ENCODE assay signal across 33 mouse cellular contexts in genomic region chr16:10998224-10998623, GRCm38 (mm10).
DNase-seq lines count a peak whose midpoint lies in the region; ATAC-seq and TF ChIP-seq lines count a peak whose summit lies in the region.
"Had no signal": no experiment of that assay in that cellular context is flagged by ENCODE, and none has a peak within 500 bp of the region (broad histone marks: within the 10 kb centered on the region; RNA-seq: fewer than 3 reads in every experiment).

No protein-coding gene starts in this region.

- H3K27me3 ChIP-seq in kidney, adult 2 months (replicated peaks; ENCODE audit: control insufficient read depth, insufficient read depth, low read length): no peaks in the 10 kb centered on the region
- no peaks in the 10 kb centered on the region for H3K27me3 ChIP-seq in midbrain, postnatal 0 days (ENCODE audit: insufficient read depth, low read length)
- H3K27me3 ChIP-seq in midbrain, embryonic 11.5 days (ENCODE audit: control insufficient read depth, insufficient read depth, low read length): no peaks in the 10 kb centered on the region
- H3K27me3 ChIP-seq: forebrain, embryonic 13.5 days; heart, embryonic 15.5 days; hindbrain, embryonic 12.5 days; intestine, embryonic 15.5 days; kidney, embryonic 15.5 days; neural tube, embryonic 15.5 days; Patski had no signal

- no peak for TF ChIP-seq POLR2A in kidney, adult 2 months (IDR thresholded peaks at IDR 0.05; ENCODE audit: low read depth, low read length)

- 0 out of 2 replicates have a peak, but pooled peaks have one; percentile 4 for TF ChIP-seq CTCF in kidney, adult 2 months (conservative IDR thresholded peaks at IDR 0.05; ENCODE audit: insufficient read depth, insufficient read length, low read depth, low read length)
- TF ChIP-seq CTCF in midbrain, postnatal 0 days (IDR thresholded peaks at IDR 0.05): peak; percentile 15; the same call in 1 of the 2 replicates

- H3K4me3 ChIP-seq in kidney, adult 2 months (ENCODE audit: insufficient read depth, low read depth, low read length): no peak overlapping the region
- no peak overlapping the region for H3K4me3 ChIP-seq in midbrain, postnatal 0 days (ENCODE audit: low read depth, low read length)
- no peak overlapping the region for H3K4me3 ChIP-seq in midbrain, embryonic 11.5 days (ENCODE audit: low read depth, low read length)
- H3K4me3 ChIP-seq: forebrain, embryonic 13.5 days; heart, embryonic 10.5 days; heart, embryonic 15.5 days; hindbrain, embryonic 12.5 days; intestine, embryonic 15.5 days; kidney, embryonic 15.5 days; neural tube, embryonic 15.5 days had no signal

- 82% methylated on average over 9 of the region's 9 CpGs for WGBS in kidney, adult 2 months
- 68% methylated on average over 9 of the region's 9 CpGs for WGBS in midbrain, postnatal 0 days
- WGBS in midbrain, embryonic 11.5 days: 77% methylated on average over 9 of the region's 9 CpGs

- no peak for DNase-seq in kidney, adult 2 months
- DNase-seq in kidney, adult 11 months: no peak
- DNase-seq in midbrain, postnatal 0 days (ENCODE audit: low spot score): no peak
- no peak for DNase-seq in midbrain, embryonic 11.5 days (ENCODE audit: low spot score, missing footprints)
- DNase-seq in ZHBTc4 (ENCODE audit: low read depth, low spot score): peak; percentile 67
- DNase-seq in right cerebral cortex, postnatal 10 days (ENCODE audit: low spot score in 2 of 2): no peak
- DNase-seq in gastrocnemius, postnatal 10 days: no peak
- DNase-seq: adrenal gland, adult 2 months; adrenal gland, postnatal 36 days; cerebellum, adult 11 months; cerebellum, adult 9-10 months; cerebellum, postnatal 36 days; gastrocnemius, postnatal 14 days; kidney, postnatal 25 days; layer of hippocampus, postnatal 36 days; liver; lung, adult 2 months; lung, postnatal 14 days; midbrain, embryonic 14.5 days; retina, postnatal 1 day; right cerebral cortex, postnatal 25 days; thymus, postnatal 14 days had no signal

- H3K9ac ChIP-seq in midbrain, postnatal 0 days (replicated peaks; ENCODE audit: low read length, poor library complexity, severe bottlenecking): no peak overlapping the region
- no peak overlapping the region for H3K9ac ChIP-seq in midbrain, embryonic 11.5 days (ENCODE audit: low read length)
- H3K9ac ChIP-seq: forebrain, embryonic 13.5 days; heart, embryonic 15.5 days; hindbrain, embryonic 12.5 days; intestine, embryonic 15.5 days; kidney, embryonic 15.5 days; liver, embryonic 14.5 days; neural tube, embryonic 15.5 days had no signal

- no peak overlapping the region for H3K27ac ChIP-seq in kidney, adult 2 months (ENCODE audit: insufficient read depth, low read depth, low read length)
- no peak overlapping the region for H3K27ac ChIP-seq in midbrain, postnatal 0 days (ENCODE audit: low read depth, low read length)
- no peak overlapping the region for H3K27ac ChIP-seq in midbrain, embryonic 11.5 days (ENCODE audit: low read depth, low read length)
- H3K27ac ChIP-seq: forebrain, embryonic 13.5 days; heart, embryonic 10.5 days; heart, embryonic 15.5 days; hindbrain, embryonic 12.5 days; hindbrain, postnatal 0 days; intestine, embryonic 15.5 days; kidney, embryonic 15.5 days; liver, embryonic 14.5 days; neural tube, embryonic 15.5 days had no signal

- ATAC-seq in midbrain, postnatal 0 days (ENCODE audit: low FRiP score): no peak
- no peak for ATAC-seq in midbrain, embryonic 11.5 days (ENCODE audit: low FRiP score)
- ATAC-seq: forebrain, embryonic 13.5 days; hindbrain, postnatal 0 days; intestine, embryonic 15.5 days; Patski had no signal

- H3K9me3 ChIP-seq in midbrain, postnatal 0 days (ENCODE audit: low read length): no peaks in the 10 kb centered on the region
- H3K9me3 ChIP-seq in midbrain, embryonic 11.5 days (ENCODE audit: control insufficient read depth, low read length): no peaks in the 10 kb centered on the region
- H3K9me3 ChIP-seq: forebrain, embryonic 13.5 days; G1E; heart, embryonic 10.5 days; heart, embryonic 15.5 days; hindbrain, embryonic 12.5 days; intestine, embryonic 15.5 days; kidney, embryonic 15.5 days; neural tube, embryonic 15.5 days had no signal

- no peaks in the 10 kb centered on the region for H3K36me3 ChIP-seq in kidney, adult 2 months (ENCODE audit: control insufficient read depth, insufficient read depth, low read length)
- no peaks in the 10 kb centered on the region for H3K36me3 ChIP-seq in midbrain, postnatal 0 days (ENCODE audit: insufficient read depth, low read length)
- H3K36me3 ChIP-seq in midbrain, embryonic 11.5 days (ENCODE audit: control insufficient read depth, insufficient read depth, low read length): no peaks in the 10 kb centered on the region
- H3K36me3 ChIP-seq: G1E; heart, embryonic 10.5 days; heart, embryonic 15.5 days; hindbrain, embryonic 12.5 days; intestine, embryonic 15.5 days; kidney, embryonic 15.5 days; neural tube, embryonic 15.5 days had no signal

- H3K4me1 ChIP-seq in kidney, adult 2 months (ENCODE audit: control insufficient read depth, insufficient read depth, low read length): peaks cover 12% of the 10 kb centered on the region; the same call in 1 of the 2 replicates
- H3K4me1 ChIP-seq in midbrain, postnatal 0 days (ENCODE audit: insufficient read depth, low read length): no peaks in the 10 kb centered on the region
- 0 out of 2 replicates have a peak, but pooled peaks cover 2% of the 10 kb centered on the region for H3K4me1 ChIP-seq in midbrain, embryonic 11.5 days (ENCODE audit: control insufficient read depth, insufficient read depth, low read length)

- no peak overlapping the region for H3K4me2 ChIP-seq in midbrain, postnatal 0 days (ENCODE audit: low read depth, low read length, poor library complexity, severe bottlenecking)
- H3K4me2 ChIP-seq in midbrain, embryonic 11.5 days: no peak overlapping the region
- H3K4me2 ChIP-seq: forebrain, embryonic 13.5 days; heart, embryonic 15.5 days; hindbrain, embryonic 12.5 days; intestine, embryonic 15.5 days; kidney, embryonic 15.5 days; neural tube, embryonic 15.5 days had no signal
